Mouse (Mus musculus) small intestine, adult 2 months (tissue): Measurements from ENCODE around the gene Gm27029.

Experiments used
- CTCF ChIP-seq: fragments of 200-500 bp; IDR thresholded peaks from 2 replicates; pipeline ENCODE4 v1.5.1; 2012; ENCODE audit warnings: low read depth, mild to moderate bottlenecking, control low read depth, inconsistent platforms, low read length, moderate library complexity, mixed read lengths; ENCODE audit not compliant: insufficient replicate concordance, insufficient read length; ENCODE audit errors: extremely low read depth
- POLR2A ChIP-seq: fragments of 200-500 bp; IDR thresholded peaks from 2 replicates; pipeline ENCODE4 v1.6.1; 2012; ENCODE audit warnings: low read depth, mild to moderate bottlenecking, control low read depth, inconsistent platforms, low read length, moderate library complexity

- TF ChIP-seq CTCF (no peak), POLR2A (no peak)
Measured at GRCm38 (mm10) chr11:101424105-101424851, at the start of gene Gm27029.
